Mouse (Mus musculus): ENCODE data around the gene Ric1. TPM values are rescaled to one million over a fixed set of nuclear protein-coding genes. Genes with fewer than 3 reads are reported as not detected.
"Not testable (repeated sequence)": the region's sequence is repeated elsewhere in the genome, so short reads cannot be mapped to it uniquely, and the experiment has no call there.

Gene Ric1
- polyA plus RNA-seq, 1 experiment from 2014 or later, result 18.4 TPM

- DNase-seq (ENCODE audit: low spot score); ATAC-seq (ENCODE audit: low FRiP score); H3K36me3 ChIP-seq (ENCODE audit: control insufficient read depth, insufficient read depth, low read length); H3K9ac ChIP-seq (ENCODE audit: low read depth, low read length); H3K9me3 ChIP-seq (ENCODE audit: control insufficient read depth, low read length); H3K27me3 ChIP-seq (ENCODE audit: control insufficient read depth, insufficient read depth, low read length); H3K4me1 ChIP-seq (replicated peaks; ENCODE audit: control insufficient read depth, insufficient read depth, low read length); H3K4me3 ChIP-seq (ENCODE audit: low read depth, low read length); H3K27ac ChIP-seq (ENCODE audit: low read depth, low read length); H3K4me2 ChIP-seq (replicated peaks; ENCODE audit: low read depth, low read length): not testable (repeated sequence)
- whole genome bisulfite sequencing, result 93% methylated on average over 7 of the region's 7 CpGs
These were observed 35.2 kb downstream of the Ric1 start for GRCm38 (mm10) chr19:29557171-29557845.

GRCm38 (mm10) chr19:29562166-29562565 is 40.1 kb downstream of the Ric1 start:
- no peaks in the 10 kb centered on the region for H3K9me3 ChIP-seq (ENCODE audit: control insufficient read depth, low read length)
- ATAC-seq (ENCODE audit: low FRiP score), result no peak
- no peak overlapping the region for H3K27ac ChIP-seq (ENCODE audit: low read depth, low read length)
- no peak overlapping the region for H3K4me3 ChIP-seq (ENCODE audit: low read depth, low read length)
- H3K4me1 ChIP-seq (replicated peaks; ENCODE audit: control insufficient read depth, insufficient read depth, low read length), result no peaks in the 10 kb centered on the region
- DNase-seq (ENCODE audit: low spot score), result no peak
- H3K27me3 ChIP-seq (ENCODE audit: control insufficient read depth, insufficient read depth, low read length), result no peaks in the 10 kb centered on the region
- no peak overlapping the region for H3K9ac ChIP-seq (ENCODE audit: low read depth, low read length)
- H3K4me2 ChIP-seq (replicated peaks; ENCODE audit: low read depth, low read length), result no peak overlapping the region
- 87% methylated on average over 4 of the region's 4 CpGs for WGBS
- no peaks in the 10 kb centered on the region for H3K36me3 ChIP-seq (ENCODE audit: control insufficient read depth, insufficient read depth, low read length)

- 70% methylated on average over 3 of the region's 3 CpGs for WGBS
- no peaks in the 10 kb centered on the region for H3K27me3 ChIP-seq (ENCODE audit: control insufficient read depth, insufficient read depth, low read length)
- no peak overlapping the region for H3K27ac ChIP-seq (ENCODE audit: low read depth, low read length)
- H3K4me2 ChIP-seq (replicated peaks; ENCODE audit: low read depth, low read length), result no peak overlapping the region
- DNase-seq (ENCODE audit: low spot score) (no peak), ATAC-seq (ENCODE audit: low FRiP score) (no peak)
- no peaks in the 10 kb centered on the region for H3K9me3 ChIP-seq (ENCODE audit: control insufficient read depth, low read length)
- H3K9ac ChIP-seq (ENCODE audit: low read depth, low read length), result no peak overlapping the region
- no peak overlapping the region for H3K4me3 ChIP-seq (ENCODE audit: low read depth, low read length)
- no peaks in the 10 kb centered on the region for H3K4me1 ChIP-seq (replicated peaks; ENCODE audit: control insufficient read depth, insufficient read depth, low read length)
- H3K36me3 ChIP-seq (ENCODE audit: control insufficient read depth, insufficient read depth, low read length), result no peaks in the 10 kb centered on the region
These were observed 40.5 kb downstream of the Ric1 start for GRCm38 (mm10) chr19:29562603-29563002.

- no peak overlapping the region for H3K4me2 ChIP-seq (replicated peaks; ENCODE audit: low read depth, low read length)
- no peak overlapping the region for H3K27ac ChIP-seq (ENCODE audit: low read depth, low read length)
- no peak overlapping the region for H3K9ac ChIP-seq (ENCODE audit: low read depth, low read length)
- no peaks in the 10 kb centered on the region for H3K36me3 ChIP-seq (ENCODE audit: control insufficient read depth, insufficient read depth, low read length)
- H3K4me3 ChIP-seq (ENCODE audit: low read depth, low read length), result no peak overlapping the region
- ATAC-seq (ENCODE audit: low FRiP score) (no peak), DNase-seq (ENCODE audit: low spot score) (peak; percentile 73)
- H3K9me3 ChIP-seq (ENCODE audit: control insufficient read depth, low read length), result no peaks in the 10 kb centered on the region
- WGBS, result 70% methylated on average over 7 of the region's 7 CpGs
- no peaks in the 10 kb centered on the region for H3K4me1 ChIP-seq (replicated peaks; ENCODE audit: control insufficient read depth, insufficient read depth, low read length)
- no peaks in the 10 kb centered on the region for H3K27me3 ChIP-seq (ENCODE audit: control insufficient read depth, insufficient read depth, low read length)
These were observed 41.2 kb downstream of the Ric1 start for GRCm38 (mm10) chr19:29563258-29563779.

- 88% methylated on average over 1 of the region's 1 CpGs for WGBS
- Histone ChIP-seq H3K36me3 (ENCODE audit: control insufficient read depth, insufficient read depth, low read length) (no peaks in the 10 kb centered on the region), H3K4me1 (replicated peaks; ENCODE audit: control insufficient read depth, insufficient read depth, low read length) (no peaks in the 10 kb centered on the region), H3K27me3 (ENCODE audit: control insufficient read depth, insufficient read depth, low read length) (no peaks in the 10 kb centered on the region), H3K4me3 (ENCODE audit: low read depth, low read length) (no peak overlapping the region), H3K27ac (ENCODE audit: low read depth, low read length) (no peak overlapping the region), H3K9me3 (ENCODE audit: control insufficient read depth, low read length) (no peaks in the 10 kb centered on the region), H3K4me2 (replicated peaks; ENCODE audit: low read depth, low read length) (no peak overlapping the region), H3K9ac (ENCODE audit: low read depth, low read length) (no peak overlapping the region)
- DNase-seq (ENCODE audit: low spot score) (no peak), ATAC-seq (ENCODE audit: low FRiP score) (no peak)
These were observed 44.4 kb downstream of the Ric1 start for GRCm38 (mm10) chr19:29566512-29566911.

- Histone ChIP-seq H3K9ac (ENCODE audit: low read depth, low read length) (no peak overlapping the region), H3K4me3 (ENCODE audit: low read depth, low read length) (no peak overlapping the region), H3K27ac (ENCODE audit: low read depth, low read length) (no peak overlapping the region), H3K36me3 (ENCODE audit: control insufficient read depth, insufficient read depth, low read length) (no peaks in the 10 kb centered on the region), H3K4me2 (replicated peaks; ENCODE audit: low read depth, low read length) (no peak overlapping the region), H3K4me1 (replicated peaks; ENCODE audit: control insufficient read depth, insufficient read depth, low read length) (no peaks in the 10 kb centered on the region), H3K9me3 (ENCODE audit: control insufficient read depth, low read length) (no peaks in the 10 kb centered on the region), H3K27me3 (ENCODE audit: control insufficient read depth, insufficient read depth, low read length) (no peaks in the 10 kb centered on the region)
- DNase-seq (ENCODE audit: low spot score), result no peak
- WGBS, result 96% methylated on average over 2 of the region's 2 CpGs
- no peak for ATAC-seq (ENCODE audit: low FRiP score)
These were observed 60.4 kb downstream of the Ric1 start for GRCm38 (mm10) chr19:29582439-29582838.

GRCm38 (mm10) chr19:29583734-29584133 is 61.7 kb downstream of the Ric1 start:
- DNase-seq (ENCODE audit: low spot score) (no peak), ATAC-seq (ENCODE audit: low FRiP score) (no peak)
- H3K9ac ChIP-seq (ENCODE audit: low read depth, low read length), result no peak overlapping the region
- no peak overlapping the region for H3K4me3 ChIP-seq (ENCODE audit: low read depth, low read length)
- no peaks in the 10 kb centered on the region for H3K27me3 ChIP-seq (ENCODE audit: control insufficient read depth, insufficient read depth, low read length)
- no peaks in the 10 kb centered on the region for H3K9me3 ChIP-seq (ENCODE audit: control insufficient read depth, low read length)
- WGBS, result 92% methylated on average over 6 of the region's 6 CpGs
- no peak overlapping the region for H3K27ac ChIP-seq (ENCODE audit: low read depth, low read length)
- H3K4me2 ChIP-seq (replicated peaks; ENCODE audit: low read depth, low read length), result no peak overlapping the region
- no peaks in the 10 kb centered on the region for H3K36me3 ChIP-seq (ENCODE audit: control insufficient read depth, insufficient read depth, low read length)
- no peaks in the 10 kb centered on the region for H3K4me1 ChIP-seq (replicated peaks; ENCODE audit: control insufficient read depth, insufficient read depth, low read length)

- not testable (repeated sequence) for H3K9ac ChIP-seq (ENCODE audit: low read depth, low read length); H3K4me2 ChIP-seq (replicated peaks; ENCODE audit: low read depth, low read length); H3K27ac ChIP-seq (ENCODE audit: low read depth, low read length); H3K27me3 ChIP-seq (ENCODE audit: control insufficient read depth, insufficient read depth, low read length); H3K4me1 ChIP-seq (replicated peaks; ENCODE audit: control insufficient read depth, insufficient read depth, low read length); H3K4me3 ChIP-seq (ENCODE audit: low read depth, low read length); H3K9me3 ChIP-seq (ENCODE audit: control insufficient read depth, low read length); H3K36me3 ChIP-seq (ENCODE audit: control insufficient read depth, insufficient read depth, low read length); DNase-seq (ENCODE audit: low spot score); ATAC-seq (ENCODE audit: low FRiP score)
- WGBS, result 67% methylated on average over 3 of the region's 3 CpGs
These were observed 71.7 kb downstream of the Ric1 start for GRCm38 (mm10) chr19:29593783-29594182.

- Histone ChIP-seq H3K9me3 (ENCODE audit: control insufficient read depth, low read length) (no peaks in the 10 kb centered on the region), H3K4me2 (replicated peaks; ENCODE audit: low read depth, low read length) (no peak overlapping the region), H3K27ac (ENCODE audit: low read depth, low read length) (no peak overlapping the region), H3K9ac (ENCODE audit: low read depth, low read length) (no peak overlapping the region), H3K27me3 (ENCODE audit: control insufficient read depth, insufficient read depth, low read length) (no peaks in the 10 kb centered on the region), H3K4me3 (ENCODE audit: low read depth, low read length) (no peak overlapping the region), H3K36me3 (ENCODE audit: control insufficient read depth, insufficient read depth, low read length) (peaks cover 3% of the 10 kb centered on the region; the same call in 1 of the 2 replicates), H3K4me1 (replicated peaks; ENCODE audit: control insufficient read depth, insufficient read depth, low read length) (no peaks in the 10 kb centered on the region)
- ATAC-seq (ENCODE audit: low FRiP score) (no peak), DNase-seq (ENCODE audit: low spot score) (no peak)
- 98% methylated on average over 3 of the region's 3 CpGs for WGBS
These were observed 74.2 kb downstream of the Ric1 start for GRCm38 (mm10) chr19:29596276-29596675.

Measured in hindbrain, embryonic 11.5 days (tissue).